Mouse (Mus musculus) CH12.LX (cell line): ENCODE data around the gene Cybrd1. TPM values are rescaled to one million over a fixed set of nuclear protein-coding genes. Genes with fewer than 3 reads are reported as not detected.

ENCODE experiments used
- DNase-seq: peaks from one replicate; pipeline ENCODE4 v3.0.0-alpha.2; 2013; ENCODE audit errors: extremely low read depth
- H3K27ac ChIP-seq: 2 replicates; pipeline ENCODE4 v1.5.1; 2012; ENCODE audit warnings: low read depth, mild to moderate bottlenecking, control low read depth, moderate library complexity; ENCODE audit not compliant: insufficient read depth
- H3K27me3 ChIP-seq: replicated peaks from 2 replicates; pipeline ENCODE3; 2012; ENCODE audit warnings: inconsistent platforms
- H3K36me3 ChIP-seq, 2 experiments: replicated peaks in 1 of 2; 2 replicates each; pipeline versions ENCODE3 to v1.6.1; 2012; ENCODE audit warnings: inconsistent platforms in 1 of 2, low read length in 1 of 2, mild to moderate bottlenecking in 1 of 2, mixed read lengths in 1 of 2, moderate library complexity in 1 of 2; ENCODE audit not compliant: control insufficient read depth in 1 of 2, insufficient read depth in 1 of 2
- H3K4me1 ChIP-seq, 2 experiments: 2 replicates each; pipeline ENCODE4 v1.6.1; 2012; ENCODE audit warnings: inconsistent platforms in 1 of 2, moderate library complexity in 1 of 2; ENCODE audit not compliant: insufficient read depth in 2 of 2, control insufficient read depth in 1 of 2
- H3K4me2 ChIP-seq: 2 replicates; pipeline ENCODE4 v1.6.1; 2012; ENCODE audit warnings: low read depth, mild to moderate bottlenecking, control low read depth; ENCODE audit not compliant: poor library complexity, insufficient read depth, severe bottlenecking
- H3K4me3 ChIP-seq, 3 experiments: fragments of 150-350 bp in 1 of 3; sonication (generic) in 1 of 3; replicated peaks in 1 of 3; 2 replicates each; pipeline versions ENCODE3 to v1.5.1; 2011 to 2012; ENCODE audit warnings: low read depth in 2 of 3, low read length in 2 of 3, mild to moderate bottlenecking in 2 of 3, moderate library complexity in 2 of 3, control low read depth in 1 of 3, improper control_type of control experiment in 1 of 3, inconsistent platforms in 1 of 3, mixed read lengths in 1 of 3; ENCODE audit not compliant: poor library complexity in 1 of 3
- H3K79me2 ChIP-seq: replicated peaks from 2 replicates; pipeline ENCODE4 v1.6.1; 2012; ENCODE audit warnings: mild to moderate bottlenecking, moderate library complexity; ENCODE audit not compliant: control insufficient read depth, poor library complexity, insufficient read depth, severe bottlenecking; ENCODE audit errors: extremely low read depth
- H3K9ac ChIP-seq: 2 replicates; pipeline ENCODE4 v1.6.1; 2012; ENCODE audit warnings: low read depth, mild to moderate bottlenecking, control low read depth, moderate library complexity; ENCODE audit not compliant: insufficient read depth
- H3K9me3 ChIP-seq: replicated peaks from 2 replicates; pipeline ENCODE3; 2012; ENCODE audit warnings: low read length, inconsistent platforms, mixed read lengths
- BHLHE40 ChIP-seq: IDR thresholded peaks from 2 replicates; pipeline ENCODE4 v1.6.1; 2011; ENCODE audit warnings: mild to moderate bottlenecking, low read depth, low read length, improper control_type of control experiment
- CHD2 ChIP-seq: IDR thresholded peaks from 2 replicates; pipeline ENCODE4 v1.6.1; 2011; ENCODE audit warnings: low read length, improper control_type of control experiment
- CTCF ChIP-seq, 2 experiments: IDR thresholded peaks in 1 of 2; conservative IDR thresholded peaks in 1 of 2; 2 replicates each; pipeline ENCODE4 v1.5.1; 2011 to 2012; ENCODE audit warnings: low read depth in 2 of 2, low read length in 2 of 2, improper control_type of control experiment in 1 of 2, inconsistent platforms in 1 of 2, mild to moderate bottlenecking in 1 of 2, moderate library complexity in 1 of 2
- ELF1 ChIP-seq: IDR thresholded peaks from 2 replicates; pipeline ENCODE4 v1.6.1; 2014; ENCODE audit warnings: low read depth, mild to moderate bottlenecking, inconsistent platforms, low read length, improper control_type of control experiment
- EP300 ChIP-seq: IDR thresholded peaks from 2 replicates; pipeline ENCODE4 v1.6.1; 2011; ENCODE audit warnings: low read length, improper control_type of control experiment
- ETS1 ChIP-seq: conservative IDR thresholded peaks from 2 replicates; pipeline ENCODE4 v1.6.1; 2012; ENCODE audit warnings: low read depth, mild to moderate bottlenecking, inconsistent platforms, low read length, improper control_type of control experiment, moderate library complexity
- GABPA ChIP-seq: IDR thresholded peaks from 2 replicates; pipeline ENCODE4 v1.6.1; 2012; ENCODE audit warnings: low read depth, low read length, improper control_type of control experiment, inconsistent platforms; ENCODE audit not compliant: insufficient replicate concordance
- IRF4 ChIP-seq: IDR thresholded peaks from 2 replicates; pipeline ENCODE4 v1.6.1; 2014; ENCODE audit warnings: low read depth, mild to moderate bottlenecking, inconsistent platforms, low read length, improper control_type of control experiment
- MYC ChIP-seq: IDR thresholded peaks from 2 replicates; pipeline ENCODE4 v1.6.1; 2011; ENCODE audit warnings: low read depth, mild to moderate bottlenecking, improper control_type of control experiment, low read length
- NRF1 ChIP-seq: IDR thresholded peaks from 2 replicates; pipeline ENCODE4 v1.6.1; 2014; ENCODE audit warnings: low read depth, mild to moderate bottlenecking, inconsistent platforms, low read length, improper control_type of control experiment, moderate library complexity
- SIN3A ChIP-seq: IDR thresholded peaks from 2 replicates; pipeline ENCODE4 v1.6.1; 2012; ENCODE audit warnings: low read length, improper control_type of control experiment, inconsistent platforms
- SMC3 ChIP-seq: IDR thresholded peaks from 2 replicates; pipeline ENCODE4 v1.6.1; 2011; ENCODE audit warnings: low read depth, low read length, improper control_type of control experiment
- TCF12 ChIP-seq: IDR thresholded peaks from 2 replicates; pipeline ENCODE4 v1.6.1; 2014; ENCODE audit warnings: low read depth, mild to moderate bottlenecking, inconsistent platforms, low read length, improper control_type of control experiment
- UBTF ChIP-seq: IDR thresholded peaks from 2 replicates; pipeline ENCODE4 v1.6.1; 2012; ENCODE audit warnings: low read depth, mild to moderate bottlenecking, inconsistent platforms, low read length, improper control_type of control experiment, moderate library complexity
- USF1 ChIP-seq: IDR thresholded peaks from 2 replicates; pipeline ENCODE4 v1.6.1; 2014; ENCODE audit warnings: low read depth, mild to moderate bottlenecking, inconsistent platforms, low read length, improper control_type of control experiment
- USF2 ChIP-seq: conservative IDR thresholded peaks from 2 replicates; pipeline ENCODE4 v1.6.1; 2011; ENCODE audit warnings: low read depth, low read length, improper control_type of control experiment
- ZC3H11A ChIP-seq: IDR thresholded peaks from 2 replicates; pipeline ENCODE4 v1.6.1; 2012; ENCODE audit warnings: low read depth, mild to moderate bottlenecking, inconsistent platforms, low read length, improper control_type of control experiment
- ZKSCAN1 ChIP-seq: IDR thresholded peaks from 2 replicates; pipeline ENCODE4 v1.6.1; 2012; ENCODE audit warnings: low read depth, inconsistent platforms, low read length, improper control_type of control experiment, borderline replicate concordance
- dilution Hi-C: fragments of 300-500 bp; cut with MboI; formaldehyde crosslinking; loops from 2 replicates; pipeline ENCODE4 v1.14.3; 2020; ENCODE audit warnings: low sequenced_read_pairs; ENCODE audit not compliant: extremely low pct_unique_long_range_greater_than_20kb, extremely low pct_ligation_motif_present
- in situ Hi-C: fragments of 300-500 bp; cut with MboI; formaldehyde crosslinking; loops from 3 replicates; pipeline ENCODE4 v1.14.3; 2019; ENCODE audit warnings: low sequenced_read_pairs, low pct_ligation_motif_present, low pct_unique_long_range_greater_than_20kb, mixed read lengths
- polyA plus RNA-seq: library from polyadenylated mRNA; unstranded; fragments of >175 nt; gene quantifications from 2 replicates; pipeline ENCODE4 v1.2.1, GENCODE M21; 2012; ENCODE audit warnings: low read depth; ENCODE audit not compliant: insufficient read length
- total RNA-seq, 2 experiments: library from RNA; depleted of rRNA; stranded (reverse); fragments of 300-350 nt in 1 of 2; fragments of >200 nt in 1 of 2; gene quantifications; 2 replicates each; pipeline ENCODE4 v1.2.3; 2012 to 2014

Cybrd1 gene
- total and polyA plus RNA-seq, 3 experiments = not detected

GRCm38 (mm10) chr2:71134836-71135235, 17.1 kb downstream of the Cybrd1 start:
- Histone ChIP-seq H3K4me3 (no peak overlapping the region), H3K27me3 (no peaks in the 10 kb centered on the region), H3K36me3 (no peaks in the 10 kb centered on the region), H3K9me3 (peaks cover 2% of the 10 kb centered on the region), H3K4me2 (no peak overlapping the region), H3K27ac (no peak overlapping the region), H3K79me2 (no peaks in the 10 kb centered on the region), H3K9ac (no peak overlapping the region), H3K4me1 (no peaks in the 10 kb centered on the region)
- dilution Hi-C loops = no loop called here
- in situ Hi-C loops = no loop called here
- DNase-seq = no peak
- no peak for TF ChIP-seq IRF4
- no peak for TF ChIP-seq TCF12
- no peak for TF ChIP-seq UBTF
- no peak for TF ChIP-seq ETS1
- no peak for TF ChIP-seq CTCF (conservative IDR thresholded peaks at IDR 0.05 in 1 of 2, IDR thresholded peaks at IDR 0.05 in 1 of 2; ENCODE audit: low read depth in 2 of 2, low read length in 2 of 2)
- TF ChIP-seq ELF1 = no peak
- TF ChIP-seq ZC3H11A = no peak
- TF ChIP-seq CHD2 = no peak
- TF ChIP-seq MYC = no peak
- no peak for TF ChIP-seq GABPA
- TF ChIP-seq USF2 = no peak
- TF ChIP-seq BHLHE40 = no peak
- TF ChIP-seq ZKSCAN1 = no peak
- no peak for TF ChIP-seq SMC3
- TF ChIP-seq NRF1 = no peak

- Histone ChIP-seq H3K4me3 (peak overlapping the region in 1 of 3 experiments; percentile 0), H3K36me3 (no peaks in the 10 kb centered on the region), H3K4me1 (no peaks in the 10 kb centered on the region), H3K4me2 (peak overlapping the region; percentile 37; the same call in 1 of the 2 replicates), H3K27ac (no peak overlapping the region), H3K9me3 (peaks cover 2% of the 10 kb centered on the region), H3K27me3 (no peaks in the 10 kb centered on the region), H3K79me2 (no peaks in the 10 kb centered on the region), H3K9ac (no peak overlapping the region)
- TF ChIP-seq CHD2 (0 out of 2 replicates have a peak, but pooled peaks have one; percentile 45), USF1 (no peak), ZC3H11A (no peak), EP300 (no peak), TCF12 (no peak), SIN3A (no peak), UBTF (no peak)
- DNase-seq = no peak
- dilution Hi-C loops = no loop called here
- in situ Hi-C loops = loop anchor here (10.0 kb wide), 1 partner anchor 64 kb away; no protein-coding TSS in a partner anchor
Measured at GRCm38 (mm10) chr2:71140622-71141021, 22.9 kb downstream of the Cybrd1 start.
